Mouse (Mus musculus): ENCODE results near the gene Ier2. TPM values are rescaled to one million over a fixed set of nuclear protein-coding genes. Genes with fewer than 3 reads are reported as not detected.

Gene Ier2
- 82.8 and 86.6 TPM in 2 replicates for polyA plus RNA-seq (2015; fragmentation: Nextera tagmentation; extraction: Ambion mirVana)

- TF ChIP-seq EP300 (optimal IDR thresholded peaks at IDR 0.05), result peak; percentile 67
- TF ChIP-seq CTCF (IDR thresholded peaks at IDR 0.05; ENCODE audit: low read depth), result peak; percentile 16; the same call in 1 of the 2 replicates
- WGBS, result under 1% methylated on average over 27 of the region's 27 CpGs
- Histone ChIP-seq H3K27me3 (ENCODE audit: control insufficient read depth, insufficient read depth, low read length) (no peaks in the 10 kb centered on the region), H3K9ac (ENCODE audit: low read length) (peak within 1 kb of the TSS; percentile 96), H3K9me3 (ENCODE audit: control insufficient read depth, low read length) (no peaks in the 10 kb centered on the region), H3K36me3 (ENCODE audit: control insufficient read depth, insufficient read depth, low read length) (no peaks in the 10 kb centered on the region), H3K4me1 (replicated peaks; ENCODE audit: control insufficient read depth, insufficient read depth) (no peaks in the 10 kb centered on the region; the same call in 1 of the 2 replicates), H3K4me2 (replicated peaks; ENCODE audit: low read depth) (peak within 1 kb of the TSS; percentile 78), H3K4me3 (ENCODE audit: low read depth, low read length) (peak within 1 kb of the TSS; percentile 82), H3K27ac (replicated peaks) (peak within 1 kb of the TSS; percentile 98)
- ATAC-seq (ENCODE audit: low FRiP score, low TSS enrichment), result peak; percentile 75
- peak; percentile 96 for DNase-seq (ENCODE audit: low spot score)
These were observed at the start of gene Ier2 for GRCm38 (mm10) chr8:84662581-84663065. Ier2 (minus strand) TSS chr8:84662852.

GRCm38 (mm10) chr8:84711933-84712758, 49.5 kb upstream of the Ier2 start:
- H3K4me2 ChIP-seq (replicated peaks; ENCODE audit: low read depth), result no peak overlapping the region
- H3K27ac ChIP-seq (replicated peaks), result peak overlapping the region; percentile 87
- H3K36me3 ChIP-seq (ENCODE audit: control insufficient read depth, insufficient read depth, low read length), result peaks cover 11% of the 10 kb centered on the region
- peak; percentile 63 for DNase-seq (ENCODE audit: low spot score)
- H3K27me3 ChIP-seq (ENCODE audit: control insufficient read depth, insufficient read depth, low read length), result no peaks in the 10 kb centered on the region
- no peaks in the 10 kb centered on the region for H3K9me3 ChIP-seq (ENCODE audit: control insufficient read depth, low read length)
- ATAC-seq (ENCODE audit: low FRiP score, low TSS enrichment), result peak; percentile 48
- H3K4me1 ChIP-seq (replicated peaks; ENCODE audit: control insufficient read depth, insufficient read depth), result peaks cover 11% of the 10 kb centered on the region
- H3K9ac ChIP-seq (ENCODE audit: low read length), result peak overlapping the region; percentile 18; the same call in 1 of the 2 replicates
- peak; percentile 55; the same call in 1 of the 2 replicates for TF ChIP-seq CTCF (IDR thresholded peaks at IDR 0.05; ENCODE audit: low read depth)
- TF ChIP-seq EP300 (optimal IDR thresholded peaks at IDR 0.05), result no peak
- 13% methylated on average over 9 of the region's 11 CpGs for WGBS
- no peak overlapping the region for H3K4me3 ChIP-seq (ENCODE audit: low read depth, low read length)

- peaks cover 11% of the 10 kb centered on the region for H3K4me1 ChIP-seq (replicated peaks; ENCODE audit: control insufficient read depth, insufficient read depth)
These were observed 48.7 kb upstream of the Ier2 start for GRCm38 (mm10) chr8:84711312-84711711.

GRCm38 (mm10) chr8:84709931-84710330, 47.3 kb upstream of the Ier2 start:
- peaks cover 11% of the 10 kb centered on the region for H3K4me1 ChIP-seq (replicated peaks; ENCODE audit: control insufficient read depth, insufficient read depth)

More at GRCm38 (mm10) chr8:84711312-84711711, 48.7 kb upstream of the Ier2 start:
- WGBS, result 58% methylated on average over 3 of the region's 3 CpGs
- Histone ChIP-seq H3K4me2 (replicated peaks; ENCODE audit: low read depth) (no peak overlapping the region), H3K9me3 (ENCODE audit: control insufficient read depth, low read length) (no peaks in the 10 kb centered on the region), H3K27ac (replicated peaks) (peak overlapping the region; percentile 87), H3K9ac (ENCODE audit: low read length) (0 out of 2 replicates have a peak overlapping the region, but pooled peaks have one; percentile 18), H3K36me3 (ENCODE audit: control insufficient read depth, insufficient read depth, low read length) (peaks cover 8% of the 10 kb centered on the region), H3K27me3 (ENCODE audit: control insufficient read depth, insufficient read depth, low read length) (no peaks in the 10 kb centered on the region), H3K4me3 (ENCODE audit: low read depth, low read length) (no peak overlapping the region)
- DNase-seq (ENCODE audit: low spot score) (no peak), ATAC-seq (ENCODE audit: low FRiP score, low TSS enrichment) (no peak)
- TF ChIP-seq CTCF (IDR thresholded peaks at IDR 0.05; ENCODE audit: low read depth), result no peak

GRCm38 (mm10) chr8:84708774-84709475, 46.3 kb upstream of the Ier2 start:
- no peak overlapping the region for H3K4me3 ChIP-seq (ENCODE audit: low read depth, low read length)
- DNase-seq (ENCODE audit: low spot score) (peak; percentile 89), ATAC-seq (ENCODE audit: low FRiP score, low TSS enrichment) (peak; percentile 49)
- no peak overlapping the region for H3K9ac ChIP-seq (ENCODE audit: low read length)
- TF ChIP-seq CTCF (IDR thresholded peaks at IDR 0.05; ENCODE audit: low read depth) (peak; percentile 99), EP300 (optimal IDR thresholded peaks at IDR 0.05) (no peak)
- WGBS, result 21% methylated on average over 12 of the region's 12 CpGs
- H3K4me2 ChIP-seq (replicated peaks; ENCODE audit: low read depth), result no peak overlapping the region
- H3K27ac ChIP-seq (replicated peaks), result no peak overlapping the region
- peaks cover 3% of the 10 kb centered on the region; the same call in 1 of the 2 replicates for H3K36me3 ChIP-seq (ENCODE audit: control insufficient read depth, insufficient read depth, low read length)
- peaks cover 12% of the 10 kb centered on the region for H3K4me1 ChIP-seq (replicated peaks; ENCODE audit: control insufficient read depth, insufficient read depth)
- no peaks in the 10 kb centered on the region for H3K27me3 ChIP-seq (ENCODE audit: control insufficient read depth, insufficient read depth, low read length)
- no peaks in the 10 kb centered on the region for H3K9me3 ChIP-seq (ENCODE audit: control insufficient read depth, low read length)

More at GRCm38 (mm10) chr8:84709931-84710330, 47.3 kb upstream of the Ier2 start:
- ATAC-seq (ENCODE audit: low FRiP score, low TSS enrichment), result no peak
- no peak overlapping the region for H3K4me2 ChIP-seq (replicated peaks; ENCODE audit: low read depth)
- no peaks in the 10 kb centered on the region for H3K27me3 ChIP-seq (ENCODE audit: control insufficient read depth, insufficient read depth, low read length)
- no peak overlapping the region for H3K9ac ChIP-seq (ENCODE audit: low read length)
- no peak for TF ChIP-seq CTCF (IDR thresholded peaks at IDR 0.05; ENCODE audit: low read depth)
- H3K27ac ChIP-seq (replicated peaks), result no peak overlapping the region
- peaks cover 3% of the 10 kb centered on the region; the same call in 1 of the 2 replicates for H3K36me3 ChIP-seq (ENCODE audit: control insufficient read depth, insufficient read depth, low read length)
- 86% methylated on average over 1 of the region's 1 CpGs for WGBS
- H3K4me3 ChIP-seq (ENCODE audit: low read depth, low read length), result no peak overlapping the region
- H3K9me3 ChIP-seq (ENCODE audit: control insufficient read depth, low read length), result no peaks in the 10 kb centered on the region
- no peak for DNase-seq (ENCODE audit: low spot score)
